Mouse (Mus musculus) mature B cell (primary cell): ENCODE data around the gene Fam219a.

Experiments used
- in situ Hi-C: fragments of 300-500 bp; cut with MboI; formaldehyde crosslinking; loops from 2 replicates; pipeline ENCODE4 v1.14.3; 2019

Fam219a gene

DNA sequence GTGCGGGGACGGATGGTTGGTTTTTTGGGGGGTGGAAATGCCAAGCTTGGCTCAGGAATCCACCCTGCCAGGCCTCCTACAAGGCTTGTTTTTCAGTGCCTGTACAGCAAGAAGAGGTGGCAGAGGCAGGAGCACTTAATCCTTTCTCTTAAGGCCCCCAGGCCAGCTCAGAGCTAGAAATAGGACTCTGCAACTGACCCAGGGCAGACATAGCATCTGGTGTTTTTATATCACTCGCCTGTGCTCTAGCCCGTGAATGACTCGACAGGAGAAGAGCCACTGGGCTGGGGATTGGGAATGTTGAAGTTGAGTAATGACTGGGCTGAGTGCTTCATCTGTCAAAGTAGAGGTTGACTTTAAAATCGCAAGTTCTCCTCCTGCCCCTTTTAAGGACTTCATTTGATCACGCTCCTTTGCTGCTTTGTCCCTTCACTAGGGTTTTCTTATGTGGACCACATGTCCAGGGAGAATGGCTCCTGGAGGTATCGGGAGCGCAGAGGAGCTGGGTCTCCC, 91.6 kb downstream of the Fam219a start:
- in situ Hi-C loops = no loop called here

DNA sequence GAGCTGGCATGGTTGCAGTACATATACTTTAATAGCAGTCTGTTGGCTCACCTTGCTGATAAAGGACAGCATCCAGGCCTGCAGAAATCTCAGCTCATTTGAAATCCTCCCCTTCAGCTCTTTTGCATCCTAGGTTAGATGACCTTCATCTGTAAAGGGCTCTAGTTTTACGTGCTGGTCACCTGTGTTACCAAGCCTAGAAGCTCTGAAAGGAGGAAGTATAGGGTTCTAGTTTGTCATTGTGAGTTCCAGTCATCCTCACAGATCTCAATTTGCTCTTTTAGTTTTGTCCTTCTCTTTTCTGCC, 98.0 kb downstream of the Fam219a start:
- in situ Hi-C loops = no loop called here

DNA sequence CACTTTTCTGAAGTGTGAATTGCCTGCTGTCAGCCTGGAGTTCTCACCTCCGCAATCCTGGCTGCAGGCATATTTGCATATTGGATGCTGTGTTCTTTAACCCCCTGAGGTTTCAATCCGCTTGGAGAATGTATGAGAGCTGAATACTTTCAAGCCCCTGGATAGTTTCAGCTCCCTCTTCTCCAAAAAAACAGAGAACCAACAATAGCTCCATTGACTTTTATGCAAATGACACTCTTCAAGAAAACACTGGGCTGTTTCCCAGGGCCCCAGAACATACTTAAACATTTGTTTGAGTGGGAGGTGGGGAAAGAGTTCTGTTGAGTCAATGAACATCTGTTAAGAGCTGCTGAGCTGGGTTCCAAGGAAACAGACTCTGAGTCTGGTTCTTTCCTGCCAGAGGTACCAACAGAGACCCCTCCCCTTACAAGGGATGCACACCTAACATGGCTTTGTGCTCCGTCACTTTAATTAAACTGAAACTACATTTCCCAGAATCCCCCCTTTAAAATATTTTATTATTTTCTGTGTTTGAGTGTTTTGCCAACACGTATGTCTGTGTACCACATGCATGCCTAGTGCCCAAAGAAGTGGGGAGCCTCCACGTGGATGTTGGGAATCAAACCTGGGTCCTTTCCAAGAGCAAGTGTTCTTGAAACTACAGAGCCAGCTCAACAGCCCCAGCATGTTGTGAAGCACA, 98.5 kb downstream of the Fam219a start:
- in situ Hi-C loops = no loop called here

DNA sequence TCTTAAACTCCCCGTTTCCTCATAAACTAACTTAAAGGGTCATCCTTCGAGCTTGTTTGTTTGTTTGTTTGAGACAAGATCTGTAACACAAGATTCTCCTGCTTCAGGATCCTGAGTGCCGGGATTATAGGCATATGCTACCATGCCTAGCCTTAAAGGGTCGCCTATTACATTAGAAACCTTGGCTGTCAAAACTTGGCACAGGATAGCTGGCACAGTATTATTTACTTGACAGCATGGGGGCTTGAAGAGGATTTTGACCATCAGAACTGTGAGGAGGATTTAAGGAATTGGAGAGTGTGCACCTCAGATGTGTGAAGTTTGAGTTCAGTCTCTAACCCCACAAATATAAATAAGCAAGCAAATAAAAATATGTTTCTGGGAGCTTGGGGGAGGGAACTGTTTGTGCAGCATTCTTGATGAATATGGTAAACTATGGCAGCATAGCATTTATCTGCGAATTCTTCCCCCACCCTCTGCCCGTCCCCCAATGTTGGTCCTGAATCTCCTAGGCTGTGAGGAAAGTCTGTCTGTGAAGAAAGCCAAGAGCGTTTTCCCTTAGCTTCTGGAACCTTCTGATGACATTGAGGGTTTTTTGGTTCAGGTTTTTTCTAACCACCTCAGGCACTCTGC, 99.2 kb downstream of the Fam219a start:
- in situ Hi-C loops = no loop called here

DNA sequence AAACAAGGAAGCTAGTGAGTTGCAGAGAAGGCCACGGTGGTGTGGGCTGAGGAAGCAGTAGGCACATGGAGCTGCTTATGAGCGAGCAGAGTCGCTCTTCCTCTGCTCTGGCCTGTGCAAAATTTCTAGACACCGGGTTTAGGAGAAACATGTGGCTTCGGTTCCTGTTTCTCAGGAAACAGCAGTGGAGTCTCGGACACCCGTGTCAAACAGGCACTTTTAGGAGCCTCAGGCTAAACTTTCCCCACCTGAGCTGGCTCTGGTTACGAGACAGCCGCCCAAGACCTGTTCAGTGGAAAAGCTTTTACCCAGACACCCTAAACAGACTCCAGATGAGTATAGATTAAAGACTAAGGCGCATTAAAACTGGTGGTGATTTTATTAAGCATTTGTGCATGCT, 100.1 kb downstream of the Fam219a start:
- in situ Hi-C loops = no loop called here

DNA sequence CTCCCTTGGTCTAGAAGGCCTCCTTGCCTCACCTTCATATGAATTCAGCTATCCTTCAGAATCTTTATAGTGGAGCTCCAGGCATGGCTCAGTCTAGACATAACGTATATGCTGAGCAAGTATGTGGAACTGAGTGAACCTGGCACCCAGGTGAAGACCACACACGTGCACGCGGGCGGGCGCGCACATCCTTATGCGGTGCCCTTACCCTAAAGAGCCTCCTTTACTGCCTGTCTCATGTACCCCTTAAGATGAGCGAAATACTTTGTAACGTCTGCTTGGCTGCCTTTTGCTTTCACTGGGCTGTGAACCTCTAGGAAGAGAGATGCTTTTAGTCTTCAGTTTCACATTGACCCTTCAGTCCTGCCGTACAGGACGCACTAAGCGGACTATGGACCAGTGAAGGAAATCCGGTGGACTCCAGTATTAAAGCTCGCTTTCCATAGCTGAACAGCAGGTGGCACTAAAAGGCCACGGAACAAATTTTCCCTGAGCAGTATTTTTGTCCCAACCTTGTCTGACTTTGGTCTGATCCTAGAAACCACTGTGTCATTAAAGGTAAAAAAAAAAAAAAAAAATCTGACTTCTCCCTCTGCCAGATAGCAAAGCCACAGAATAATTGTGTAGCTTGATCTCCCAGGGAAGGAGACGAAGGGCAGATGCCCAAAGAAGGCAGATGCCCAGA, 100.8 kb downstream of the Fam219a start:
- in situ Hi-C loops = no loop called here
